Mouse (Mus musculus): ENCODE measurements around the gene Sart1. TPM values are rescaled to one million over a fixed set of nuclear protein-coding genes. Genes with fewer than 3 reads are reported as not detected.

Sart1 gene
- total RNA-seq, 1 experiment = 111 TPM

- TF ChIP-seq ZNF384 (IDR thresholded peaks at IDR 0.05; ENCODE audit: low read depth, low read length) = no peak
- no peak for TF ChIP-seq CHD2 (IDR thresholded peaks at IDR 0.05; ENCODE audit: low read depth, low read length)
- no peak for TF ChIP-seq ZC3H11A (IDR thresholded peaks at IDR 0.05; ENCODE audit: borderline replicate concordance, low read depth, low read length)
- no peak for TF ChIP-seq HCFC1 (IDR thresholded peaks at IDR 0.05; ENCODE audit: borderline replicate concordance, insufficient read depth, low read length)
- no peak for TF ChIP-seq MAFK (IDR thresholded peaks at IDR 0.05; ENCODE audit: insufficient read depth, low read depth, low read length)
- no peaks in the 10 kb centered on the region for H3K9me3 ChIP-seq (ENCODE audit: control insufficient read depth, insufficient read depth, low read depth, low read length)
- H3K4me1 ChIP-seq (ENCODE audit: control insufficient read depth in 2 of 2, insufficient read depth in 2 of 2, low read length in 2 of 2, poor library complexity in 1 of 2) = peaks cover 3 to 17% of the 10 kb centered on the region in 2 experiments
- no peak overlapping the region for H3K27ac ChIP-seq (ENCODE audit: insufficient read depth, low read depth, low read length, poor library complexity, severe bottlenecking)
- no peak overlapping the region for H3K9ac ChIP-seq (ENCODE audit: insufficient read depth, low read depth, low read length, poor library complexity, severe bottlenecking)
- H3K36me3 ChIP-seq (ENCODE audit: control insufficient read depth, insufficient read depth, low read length, poor library complexity, severe bottlenecking) = peaks cover 12% of the 10 kb centered on the region; the same call in 1 of the 2 replicates
- in situ Hi-C loops (cut with MboI; ENCODE audit: low sequenced_read_pairs in 2 of 2, unreplicated experiment in 2 of 2) = no loop called here
- DNase-seq (ENCODE audit: low read depth, low spot score) = no peak
- H3K4me3 ChIP-seq (ENCODE audit: insufficient read depth in 1 of 2, low read depth in 1 of 2, low read length in 2 of 2, poor library complexity in 1 of 2, severe bottlenecking in 1 of 2) = no peak overlapping the region
Measured at GRCm38 (mm10) chr19:5430408-5430807, 41.9 kb upstream of the Sart1 start.

- no peak overlapping the region for H3K4me3 ChIP-seq (ENCODE audit: insufficient read depth in 1 of 2, low read depth in 1 of 2, low read length in 2 of 2, poor library complexity in 1 of 2, severe bottlenecking in 1 of 2)
- TF ChIP-seq ZC3H11A (IDR thresholded peaks at IDR 0.05; ENCODE audit: borderline replicate concordance, low read depth, low read length) = no peak
- TF ChIP-seq HCFC1 (IDR thresholded peaks at IDR 0.05; ENCODE audit: borderline replicate concordance, insufficient read depth, low read length) = no peak
- TF ChIP-seq ZNF384 (IDR thresholded peaks at IDR 0.05; ENCODE audit: low read depth, low read length) = no peak
- no peak for TF ChIP-seq MAFK (IDR thresholded peaks at IDR 0.05; ENCODE audit: insufficient read depth, low read depth, low read length)
- peaks cover 12% of the 10 kb centered on the region; the same call in 1 of the 2 replicates for H3K36me3 ChIP-seq (ENCODE audit: control insufficient read depth, insufficient read depth, low read length, poor library complexity, severe bottlenecking)
- no peak for DNase-seq (ENCODE audit: low read depth, low spot score)
- H3K4me1 ChIP-seq (ENCODE audit: control insufficient read depth in 2 of 2, insufficient read depth in 2 of 2, low read length in 2 of 2, poor library complexity in 1 of 2) = peaks cover 3 to 17% of the 10 kb centered on the region in 2 experiments
- H3K27ac ChIP-seq (ENCODE audit: insufficient read depth, low read depth, low read length, poor library complexity, severe bottlenecking) = no peak overlapping the region
- in situ Hi-C loops (cut with MboI; ENCODE audit: low sequenced_read_pairs in 2 of 2, unreplicated experiment in 2 of 2) = no loop called here
- H3K9ac ChIP-seq (ENCODE audit: insufficient read depth, low read depth, low read length, poor library complexity, severe bottlenecking) = no peak overlapping the region
- H3K9me3 ChIP-seq (ENCODE audit: control insufficient read depth, insufficient read depth, low read depth, low read length) = no peaks in the 10 kb centered on the region
Measured at GRCm38 (mm10) chr19:5429806-5430205, 41.3 kb upstream of the Sart1 start.

- Histone ChIP-seq H3K4me1 (ENCODE audit: control insufficient read depth in 2 of 2, insufficient read depth in 2 of 2, low read length in 2 of 2, poor library complexity in 1 of 2) (peaks cover 3 to 17% of the 10 kb centered on the region in 2 experiments), H3K9me3 (ENCODE audit: control insufficient read depth, insufficient read depth, low read depth, low read length) (no peaks in the 10 kb centered on the region), H3K4me3 (ENCODE audit: insufficient read depth in 1 of 2, low read depth in 1 of 2, low read length in 2 of 2, poor library complexity in 1 of 2, severe bottlenecking in 1 of 2) (no peak overlapping the region), H3K27ac (ENCODE audit: insufficient read depth, low read depth, low read length, poor library complexity, severe bottlenecking) (no peak overlapping the region), H3K9ac (ENCODE audit: insufficient read depth, low read depth, low read length, poor library complexity, severe bottlenecking) (no peak overlapping the region), H3K36me3 (ENCODE audit: control insufficient read depth, insufficient read depth, low read length, poor library complexity, severe bottlenecking) (peaks cover 12% of the 10 kb centered on the region; the same call in 1 of the 2 replicates)
- no peak for DNase-seq (ENCODE audit: low read depth, low spot score)
- in situ Hi-C loops (cut with MboI; ENCODE audit: low sequenced_read_pairs in 2 of 2, unreplicated experiment in 2 of 2) = no loop called here
- TF ChIP-seq MAFK (IDR thresholded peaks at IDR 0.05; ENCODE audit: insufficient read depth, low read depth, low read length) (no peak), HCFC1 (IDR thresholded peaks at IDR 0.05; ENCODE audit: borderline replicate concordance, insufficient read depth, low read length) (no peak), CHD2 (IDR thresholded peaks at IDR 0.05; ENCODE audit: low read depth, low read length) (no peak), ZNF384 (IDR thresholded peaks at IDR 0.05; ENCODE audit: low read depth, low read length) (no peak), ZC3H11A (IDR thresholded peaks at IDR 0.05; ENCODE audit: borderline replicate concordance, low read depth, low read length) (no peak)
Measured at GRCm38 (mm10) chr19:5429219-5429618, 40.7 kb upstream of the Sart1 start.

GRCm38 (mm10) chr19:5428083-5428482 is 39.6 kb upstream of the Sart1 start:
- H3K4me3 ChIP-seq (ENCODE audit: insufficient read depth in 1 of 2, low read depth in 1 of 2, low read length in 2 of 2, poor library complexity in 1 of 2, severe bottlenecking in 1 of 2) = no peak overlapping the region
- no peak overlapping the region for H3K27ac ChIP-seq (ENCODE audit: insufficient read depth, low read depth, low read length, poor library complexity, severe bottlenecking)
- in situ Hi-C loops (cut with MboI; ENCODE audit: low sequenced_read_pairs in 2 of 2, unreplicated experiment in 2 of 2) = no loop called here
- H3K9ac ChIP-seq (ENCODE audit: insufficient read depth, low read depth, low read length, poor library complexity, severe bottlenecking) = no peak overlapping the region
- peaks cover 13% of the 10 kb centered on the region; the same call in 1 of the 2 replicates for H3K36me3 ChIP-seq (ENCODE audit: control insufficient read depth, insufficient read depth, low read length, poor library complexity, severe bottlenecking)
- no peaks in the 10 kb centered on the region for H3K9me3 ChIP-seq (ENCODE audit: control insufficient read depth, insufficient read depth, low read depth, low read length)
- no peak for DNase-seq (ENCODE audit: low read depth, low spot score)
- TF ChIP-seq HCFC1 (IDR thresholded peaks at IDR 0.05; ENCODE audit: borderline replicate concordance, insufficient read depth, low read length) (no peak), CHD2 (IDR thresholded peaks at IDR 0.05; ENCODE audit: low read depth, low read length) (no peak), ZNF384 (IDR thresholded peaks at IDR 0.05; ENCODE audit: low read depth, low read length) (no peak), ZC3H11A (IDR thresholded peaks at IDR 0.05; ENCODE audit: borderline replicate concordance, low read depth, low read length) (no peak), MAFK (IDR thresholded peaks at IDR 0.05; ENCODE audit: insufficient read depth, low read depth, low read length) (no peak)
- H3K4me1 ChIP-seq (ENCODE audit: control insufficient read depth in 2 of 2, insufficient read depth in 2 of 2, low read length in 2 of 2, poor library complexity in 1 of 2) = peaks cover 6 to 15% of the 10 kb centered on the region in 2 experiments; a peak in 3 of 4 replicates

Data from ES-E14 (cell line).